Mouse (Mus musculus): ENCODE results near the gene Dbndd1. TPM values are rescaled to one million over a fixed set of nuclear protein-coding genes. Genes with fewer than 3 reads are reported as not detected.

The Dbndd1 gene
- polyA plus RNA-seq, 1 experiment from 2014 or later, result 55.5 TPM

Other genes with a start within 250 kb of the Dbndd1 start
- 22.5 and 24.6 TPM in 2 replicates for gene Fanca, start 196.9 kb downstream of the Dbndd1 start, polyA plus RNA-seq (2016; fragmentation: Nextera tagmentation; extraction: Ambion mirVana)
- 35.6 and 38.3 TPM in 2 replicates for gene Spire2, start 182.8 kb downstream of the Dbndd1 start, polyA plus RNA-seq (2016; fragmentation: Nextera tagmentation; extraction: Ambion mirVana)
- gene Tcf25, start 141.7 kb downstream of the Dbndd1 start, polyA plus RNA-seq (2016; fragmentation: Nextera tagmentation; extraction: Ambion mirVana), result 225 and 278 TPM in 2 replicates
- gene Mc1r, start 108.4 kb downstream of the Dbndd1 start, polyA plus RNA-seq (2016; fragmentation: Nextera tagmentation; extraction: Ambion mirVana), result 0.10 and 0.18 TPM in 2 replicates
- 1,217 and 1,244 TPM in 2 replicates for gene Tubb3, start 104.0 kb downstream of the Dbndd1 start, polyA plus RNA-seq (2016; fragmentation: Nextera tagmentation; extraction: Ambion mirVana)
- gene Def8, start 91.9 kb downstream of the Dbndd1 start, polyA plus RNA-seq (2016; fragmentation: Nextera tagmentation; extraction: Ambion mirVana), result 43.2 and 45.1 TPM in 2 replicates
- gene Afg3l1, start 37.6 kb downstream of the Dbndd1 start, polyA plus RNA-seq (2016; fragmentation: Nextera tagmentation; extraction: Ambion mirVana), result 59.8 and 63.3 TPM in 2 replicates
- gene Gas8, start 3.4 kb upstream of the Dbndd1 start, polyA plus RNA-seq (2016; fragmentation: Nextera tagmentation; extraction: Ambion mirVana), result 39.5 and 42.1 TPM in 2 replicates
- 12.9 and 14.2 TPM in 2 replicates for gene Rhou, start 138.5 kb upstream of the Dbndd1 start, polyA plus RNA-seq (2016; fragmentation: Nextera tagmentation; extraction: Ambion mirVana)